Mouse (Mus musculus) kidney, adult 11 months (tissue): Measurements from ENCODE around the gene Bgn.
A peak's percentile ranks its signal among the peaks of the same experiment; 100 is the strongest.

Experiments used
- DNase-seq: peaks from one replicate; pipeline ENCODE4 v3.0.0; 2022

Gene Bgn

DNA sequence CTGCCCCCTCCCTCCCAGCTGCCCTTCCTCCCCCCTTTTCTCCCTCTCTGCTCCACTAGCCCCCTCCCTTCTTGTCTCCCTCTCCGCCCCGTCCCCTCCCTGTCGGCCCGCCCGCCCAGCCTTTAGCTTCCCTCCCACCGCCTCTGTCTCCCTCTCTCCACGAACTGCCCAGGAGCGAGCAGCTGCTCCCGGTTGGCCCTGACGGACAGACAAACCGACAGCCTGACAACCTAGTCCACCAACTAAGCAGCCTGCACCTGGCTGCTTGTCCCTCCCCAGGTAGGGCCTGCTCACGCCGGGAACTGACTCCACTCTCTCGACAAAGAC lies at the start of gene Bgn:
Gene Bgn (plus strand): TSS at position 119 of the 327 bp plus-strand sequence.
- DNase-seq, result no peak

DNA sequence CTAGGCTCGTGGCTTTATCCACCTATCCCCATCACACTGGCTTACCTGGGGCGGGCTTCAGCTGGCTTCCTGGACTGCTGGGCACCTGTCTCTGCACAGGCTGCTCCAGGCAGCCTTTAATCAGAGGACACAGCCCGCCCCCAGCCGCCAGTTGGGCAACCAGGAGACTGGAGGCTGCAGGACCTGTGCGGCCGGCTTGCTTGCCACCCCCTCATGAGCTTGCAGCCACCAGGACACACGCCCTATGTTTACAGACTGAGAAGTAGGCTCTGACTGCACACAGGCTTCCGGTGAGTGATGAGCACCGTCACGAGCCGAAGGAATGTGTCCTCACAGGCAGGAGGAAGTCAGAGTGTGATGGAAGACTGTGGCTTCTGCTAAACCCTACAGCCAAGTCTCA lies 48.1 kb upstream of the Bgn start, which contains the start of gene Trex2:
Gene Trex2 (minus strand): TSS at position 93 of the 400 bp plus-strand sequence.
- no peak for DNase-seq

- DNase-seq, result no peak
These were observed 42.0 kb upstream of the Bgn start for GRCm38 (mm10) chrX:73441428-73441827.

DNA sequence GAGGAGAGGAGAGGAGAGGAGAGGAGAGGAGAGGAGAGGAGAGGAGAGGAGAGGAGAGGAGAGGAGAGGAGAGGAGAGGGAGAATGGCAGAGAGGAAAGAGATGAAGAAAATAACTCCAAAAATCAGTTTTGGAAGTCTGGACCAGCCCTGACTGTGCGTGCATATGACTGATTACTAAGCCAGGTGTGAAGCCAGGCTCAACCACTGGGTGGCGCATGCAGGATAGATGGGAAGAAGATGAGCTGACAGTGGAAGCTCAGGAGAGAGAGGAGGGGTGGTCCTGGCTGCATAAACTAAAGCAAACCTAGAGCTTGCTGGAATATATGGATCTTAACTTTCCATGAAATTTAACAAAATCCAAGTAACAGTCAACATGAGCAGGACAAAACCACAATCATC lies 31.5 kb upstream of the Bgn start:
- no peak for DNase-seq

DNA sequence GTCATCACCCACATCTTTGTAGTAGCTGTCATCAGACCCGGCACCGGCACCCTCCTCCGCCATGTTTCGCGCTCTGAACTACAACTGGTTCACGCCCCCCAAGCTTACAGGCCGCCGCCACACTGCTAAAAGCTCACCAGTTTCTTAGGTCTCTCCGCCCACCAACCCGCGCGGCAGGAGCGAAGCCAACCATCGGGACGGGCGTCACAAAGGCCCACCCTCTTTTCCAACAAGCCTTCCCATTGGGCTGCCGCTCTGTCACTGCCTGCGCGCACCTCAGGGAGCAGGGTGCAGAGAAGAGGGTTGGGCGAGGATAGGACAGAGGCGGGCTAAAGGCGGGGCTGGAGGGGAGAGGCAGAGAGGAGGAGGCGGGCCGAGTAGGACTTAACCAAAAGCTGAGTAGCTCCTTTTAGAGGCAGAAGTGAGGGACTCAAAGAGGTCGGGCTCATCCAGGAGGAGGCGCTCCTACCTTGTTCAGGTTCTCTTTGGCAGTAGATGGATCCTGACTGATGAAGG lies 24.5 kb upstream of the Bgn start, which contains the start of gene Haus7:
Gene Haus7 (minus strand): TSS at position 168 of the 516 bp plus-strand sequence.
- peak; percentile 96 for DNase-seq

- no peak for DNase-seq
These were observed 22.6 kb upstream of the Bgn start for GRCm38 (mm10) chrX:73460792-73461191.

DNA sequence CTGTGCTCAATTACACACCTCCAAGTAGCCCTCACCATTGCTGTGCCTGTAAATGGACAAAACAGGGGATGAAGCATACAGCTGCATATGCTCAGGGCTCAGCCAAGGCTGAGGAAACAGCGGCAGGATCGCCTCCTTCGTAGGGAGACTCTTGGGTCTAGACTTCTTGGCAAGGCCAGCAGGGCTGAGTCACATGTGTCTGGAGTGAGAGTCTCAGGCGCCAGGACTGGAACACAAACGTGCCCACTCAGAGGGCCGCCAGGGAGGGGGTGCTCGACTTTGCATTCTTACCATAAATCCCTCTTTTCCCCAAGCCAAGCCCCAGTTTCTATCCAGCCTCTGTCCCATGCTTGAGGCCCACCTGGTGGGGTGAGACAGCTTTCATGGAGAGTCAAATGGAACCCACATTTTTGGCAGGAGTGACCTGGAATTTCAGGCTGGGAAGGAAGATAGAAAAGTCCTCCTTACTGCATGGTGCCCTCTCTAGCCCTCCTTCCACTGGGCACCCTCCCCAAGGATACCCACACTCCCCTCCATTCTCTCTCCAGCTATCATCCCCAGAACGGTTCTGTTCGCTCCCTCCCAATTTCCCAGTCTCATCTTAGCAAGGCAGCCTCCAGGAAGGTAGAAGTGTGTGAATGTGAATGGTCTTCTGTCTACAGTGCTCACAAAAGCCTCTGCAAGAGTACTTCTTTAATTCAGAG lies 17.8 kb upstream of the Bgn start:
- peak; percentile 27 for DNase-seq

DNA sequence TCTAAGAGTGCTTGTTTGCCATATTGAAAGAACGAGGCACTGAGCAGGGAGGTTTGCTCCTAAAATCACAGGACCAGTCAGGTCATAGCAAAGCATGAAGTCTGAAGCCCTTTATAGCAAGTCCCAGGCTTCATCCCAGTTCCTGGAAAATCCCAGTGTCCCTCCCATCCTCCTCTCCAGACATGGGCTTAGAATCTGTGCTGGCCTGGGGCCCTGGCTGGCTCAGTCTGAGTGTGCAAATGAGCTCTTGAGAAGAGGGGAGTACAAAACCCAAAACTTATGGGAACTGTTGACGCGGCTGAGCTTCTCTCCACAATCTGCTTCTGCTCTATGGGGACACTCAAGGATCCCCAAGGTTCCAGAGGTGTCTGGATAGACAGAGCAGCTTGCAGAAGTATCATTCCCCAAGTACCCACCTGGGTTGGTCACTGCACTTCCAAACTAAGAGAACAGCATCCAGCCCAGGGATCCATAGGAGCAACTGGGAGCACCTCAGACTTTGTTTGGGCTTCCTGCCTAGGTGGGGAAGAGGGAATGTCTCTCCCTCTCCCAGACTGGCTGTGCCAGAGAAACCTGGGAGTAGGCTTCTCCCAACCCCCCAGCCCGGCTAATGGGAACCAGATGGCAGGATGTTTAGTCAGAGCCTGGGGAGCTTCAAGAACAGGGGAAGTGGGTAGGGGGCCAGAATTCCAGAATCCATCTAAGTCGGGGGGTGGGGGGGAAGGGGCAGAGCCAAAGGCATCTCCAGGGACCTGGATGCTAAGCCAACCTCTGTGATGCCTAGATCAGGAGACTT lies 15.8 kb upstream of the Bgn start:
- no peak for DNase-seq

- peak; percentile 47 for DNase-seq
These were observed 15.1 kb upstream of the Bgn start for GRCm38 (mm10) chrX:73468330-73468729.

DNA sequence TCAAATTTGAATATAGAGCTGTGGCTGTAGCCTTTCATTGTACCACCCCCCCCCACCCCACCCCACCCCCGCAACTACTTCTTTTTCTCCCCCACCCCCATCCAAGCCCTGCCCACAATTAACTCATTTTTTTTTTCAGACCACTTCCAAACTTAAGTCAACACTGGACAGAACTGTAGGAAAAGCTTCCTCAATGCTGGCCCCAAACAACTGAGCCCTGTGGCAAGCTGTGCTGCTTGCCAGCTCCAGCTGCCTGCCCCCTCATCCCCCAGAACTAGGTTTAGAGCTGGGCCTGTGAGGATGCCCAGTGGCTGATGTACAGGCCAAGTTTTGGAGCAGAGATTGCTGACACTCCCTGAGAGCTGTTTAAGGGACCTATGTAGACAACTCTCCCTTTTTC lies 14.7 kb upstream of the Bgn start:
- DNase-seq, result no peak

- no peak for DNase-seq
These were observed 11.6 kb upstream of the Bgn start for GRCm38 (mm10) chrX:73471764-73472163.

DNA sequence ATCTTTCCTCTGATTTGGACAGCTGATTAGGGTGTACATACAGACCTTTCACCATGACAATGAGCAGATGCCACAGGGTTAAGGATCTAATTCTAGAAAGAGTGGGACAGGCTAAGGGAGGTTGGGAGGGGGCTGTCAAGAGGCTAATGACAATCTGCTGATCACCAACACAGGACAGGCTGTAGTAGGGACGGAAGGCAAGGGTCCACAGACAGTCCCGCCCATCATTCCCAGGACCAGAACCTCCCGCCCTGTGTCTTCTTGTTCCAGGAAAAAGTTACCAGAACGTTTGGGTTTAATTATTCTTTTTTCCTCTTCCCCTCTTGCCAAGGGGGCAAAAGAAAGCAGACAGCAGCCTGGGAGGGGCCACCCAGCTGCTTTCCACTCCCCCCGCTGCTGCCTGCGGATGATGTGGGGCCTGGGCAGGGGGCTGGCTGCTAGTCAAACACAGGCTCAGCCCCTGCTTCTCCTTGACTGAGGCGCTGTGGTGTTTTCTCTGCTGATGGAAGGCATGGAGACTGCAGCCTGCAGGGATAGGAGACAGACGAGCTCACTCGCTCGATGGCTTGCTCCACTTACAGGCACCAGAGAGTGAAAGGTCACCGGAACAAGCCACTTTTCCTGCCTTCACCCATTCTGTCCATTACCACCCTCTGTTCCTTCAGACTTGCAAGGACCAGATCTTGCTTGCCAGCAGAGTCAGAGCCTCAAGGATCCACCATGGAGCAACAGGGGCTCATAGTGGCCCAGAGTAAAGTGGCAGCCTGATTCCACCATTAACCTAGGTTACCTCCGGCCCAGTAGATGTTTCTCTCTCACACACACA lies 8.8 kb upstream of the Bgn start:
- DNase-seq, result no peak

- no peak for DNase-seq
These were observed 7.6 kb upstream of the Bgn start for GRCm38 (mm10) chrX:73475658-73476256.

DNA sequence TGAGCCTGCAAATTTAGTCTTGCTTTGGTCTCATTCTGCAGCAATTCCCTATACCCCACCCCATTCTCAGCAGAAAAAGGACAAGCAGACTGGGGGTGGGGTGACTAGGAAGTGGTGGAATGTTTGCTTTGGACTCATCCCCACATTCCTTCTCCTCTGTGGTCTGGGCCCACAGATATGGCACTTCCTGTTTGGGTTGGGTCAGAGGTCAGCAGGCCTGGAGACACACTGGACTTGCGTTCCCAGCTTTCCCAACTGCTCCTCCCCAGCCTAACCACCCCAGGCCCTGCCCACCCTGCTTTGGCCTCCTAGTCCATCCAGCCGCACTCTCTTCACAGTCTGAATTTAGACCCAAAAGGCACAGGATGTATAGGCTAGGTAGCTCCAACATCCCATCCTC lies 6.8 kb upstream of the Bgn start:
- peak; percentile 71 for DNase-seq

- DNase-seq, result no peak
These were observed 5.9 kb upstream of the Bgn start for GRCm38 (mm10) chrX:73477500-73477899.

DNA sequence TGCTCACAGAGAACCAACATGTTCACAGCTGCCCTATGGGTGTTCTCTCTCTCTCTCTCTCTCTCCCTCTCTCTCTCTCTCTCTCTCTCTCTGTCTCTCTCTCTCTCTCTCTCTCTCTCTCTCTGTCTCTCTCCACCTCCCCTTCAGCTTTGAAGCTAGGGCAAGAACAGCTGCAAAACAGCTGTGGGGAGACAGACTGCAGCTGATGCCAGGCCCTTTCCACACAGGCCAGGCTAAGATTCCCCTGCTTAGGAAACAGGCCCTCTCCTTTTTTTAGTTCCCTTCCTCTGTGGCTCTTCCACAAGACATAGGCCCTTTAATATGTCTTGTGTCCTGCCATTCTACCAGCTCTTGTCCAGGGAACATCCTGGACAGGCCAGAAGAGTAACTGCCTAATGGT lies 3.7 kb upstream of the Bgn start:
- no peak for DNase-seq

- DNase-seq, result peak; percentile 33
These were observed 3.1 kb upstream of the Bgn start for GRCm38 (mm10) chrX:73480334-73480733.

GRCm38 (mm10) chrX:73482643-73483483 lies 539 bp upstream of the Bgn start:
- DNase-seq, result no peak

GRCm38 (mm10) chrX:73484076-73484475 lies 674 bp downstream of the Bgn start:
- no peak for DNase-seq

- no peak for DNase-seq
These were observed 1.5 kb downstream of the Bgn start for GRCm38 (mm10) chrX:73484870-73485269.

DNA sequence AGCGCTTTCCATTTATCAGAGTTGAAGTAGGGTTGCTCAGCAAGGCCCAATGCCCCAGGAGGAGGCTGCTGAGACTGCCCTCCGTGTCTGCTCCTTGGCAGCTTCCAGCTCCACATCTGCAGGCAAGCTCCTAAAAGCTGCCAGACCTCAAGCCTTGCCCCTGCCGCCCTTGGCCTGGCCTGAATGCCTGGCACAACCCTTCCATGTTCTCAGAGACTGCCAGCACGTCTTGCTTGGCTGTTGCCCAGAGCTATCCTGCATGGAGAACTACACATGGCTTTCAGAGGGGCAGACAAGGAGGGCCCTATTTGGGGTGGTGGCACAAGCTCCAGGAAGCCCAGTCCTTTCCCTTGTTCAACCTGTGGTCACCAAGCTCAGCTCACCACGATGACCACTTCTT lies 3.5 kb downstream of the Bgn start:
- no peak for DNase-seq

DNA sequence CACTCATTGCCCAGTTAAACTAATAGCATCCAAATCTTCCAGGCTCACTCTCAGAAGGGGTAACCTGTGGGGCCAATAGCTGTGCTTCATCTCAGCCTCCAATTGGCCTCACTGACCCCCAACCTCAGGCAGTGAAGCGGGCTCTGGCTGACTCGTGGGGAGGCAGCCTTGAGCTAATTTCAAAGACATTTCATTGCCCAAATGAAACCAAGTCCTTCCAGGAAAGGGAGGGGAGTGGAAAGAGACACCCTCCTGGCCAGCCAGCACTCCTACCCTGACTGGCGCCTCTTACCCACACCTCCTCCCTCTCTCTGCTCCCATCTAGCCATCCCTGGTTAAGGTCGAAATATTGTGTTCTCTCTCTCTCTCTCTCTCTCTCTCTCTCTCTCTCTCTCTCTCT lies 6.8 kb downstream of the Bgn start:
- DNase-seq, result no peak
